Mouse (Mus musculus) hindbrain, embryonic 14.5 days (tissue): Measurements from ENCODE around the gene Apol7a. TPM values are rescaled to one million over a fixed set of nuclear protein-coding genes. Genes with fewer than 3 reads are reported as not detected.

Experiments
- ATAC-seq: fragments of 200-750 bp; cut with Nextera tagmentation; 2 replicates; pipeline ENCODE4 v1.8.0; 2017; ENCODE audit warnings: moderate number of reproducible peaks, mild to moderate bottlenecking, moderate TSS enrichment, moderate library complexity; ENCODE audit not compliant: low FRiP score
- DNase-seq: peaks from one replicate; pipeline ENCODE4 v3.0.0-alpha.2; 2015; ENCODE audit warnings: low spot score
- H3K27ac ChIP-seq: fragments of 300-500 bp; sonication (generic); 2 replicates; pipeline ENCODE4 v1.5.1; 2014; ENCODE audit warnings: mild to moderate bottlenecking, moderate library complexity
- H3K27me3 ChIP-seq: fragments of 300-500 bp; sonication (generic); 2 replicates; pipeline ENCODE4 v1.6.1; 2014; ENCODE audit warnings: mild to moderate bottlenecking, low read length, mixed read lengths; ENCODE audit not compliant: control insufficient read depth, insufficient read depth
- H3K36me3 ChIP-seq: fragments of 300-500 bp; sonication (generic); replicated peaks from 2 replicates; pipeline ENCODE4 v1.6.1; 2014; ENCODE audit not compliant: control insufficient read depth, insufficient read depth
- H3K4me1 ChIP-seq: fragments of 300-500 bp; sonication (generic); replicated peaks from 2 replicates; pipeline ENCODE4 v1.6.1; 2014; ENCODE audit warnings: antibody characterized with exemption, low read length, mixed read lengths; ENCODE audit not compliant: control insufficient read depth, insufficient read depth
- H3K4me2 ChIP-seq: fragments of 300-500 bp; sonication (generic); replicated peaks from 2 replicates; pipeline ENCODE4 v1.6.1; 2014; ENCODE audit warnings: mild to moderate bottlenecking, moderate library complexity
- H3K4me3 ChIP-seq: fragments of 300-500 bp; sonication (generic); replicated peaks from 2 replicates; pipeline ENCODE4 v1.5.1; 2014; ENCODE audit warnings: mild to moderate bottlenecking, low read length
- H3K9ac ChIP-seq: fragments of 300-500 bp; sonication (generic); 2 replicates; pipeline ENCODE4 v1.6.1; 2014
- H3K9me3 ChIP-seq: fragments of 300-500 bp; sonication (generic); 2 replicates; pipeline ENCODE4 v1.6.1; 2016; ENCODE audit warnings: low read length; ENCODE audit not compliant: control insufficient read depth
- WGBS: fragments of 180-500 bp; shearing (Covaris S2); extraction: QIAGEN DNeasy Blood & Tissue Kit; methylation state at CpG from one replicate; pipeline ENCODE4 v1.1.7; 2014; 5-methylcytosine and 5-hydroxymethylcytosine counted together
- polyA plus RNA-seq: library from polyadenylated mRNA; unstranded; fragments of >200 nt; fragmentation: Nextera tagmentation; extraction: Ambion mirVana; gene quantifications from 2 replicates; pipeline ENCODE4 v1.2.1, GENCODE M21; 2014

Gene Apol7a
- polyA plus RNA-seq, 1 experiment from 2014 or later = not detected

GRCm38 (mm10) chr15:77366706-77367484 is 32.0 kb downstream of the Apol7a start:
- ATAC-seq (peak; percentile 41; the same call in 1 of the 2 replicates), DNase-seq (peak; percentile 94)
- H3K9me3 ChIP-seq = no peaks in the 10 kb centered on the region
- peak overlapping the region; percentile 19 for H3K4me3 ChIP-seq
- H3K36me3 ChIP-seq = no peaks in the 10 kb centered on the region
- peaks cover 29% of the 10 kb centered on the region for H3K4me1 ChIP-seq
- H3K4me2 ChIP-seq = peak overlapping the region; percentile 49
- 2% methylated on average over 26 of the region's 26 CpGs for WGBS
- H3K27me3 ChIP-seq = no peaks in the 10 kb centered on the region
- H3K27ac ChIP-seq = peak overlapping the region; percentile 77
- H3K9ac ChIP-seq = peak overlapping the region; percentile 33

DNA sequence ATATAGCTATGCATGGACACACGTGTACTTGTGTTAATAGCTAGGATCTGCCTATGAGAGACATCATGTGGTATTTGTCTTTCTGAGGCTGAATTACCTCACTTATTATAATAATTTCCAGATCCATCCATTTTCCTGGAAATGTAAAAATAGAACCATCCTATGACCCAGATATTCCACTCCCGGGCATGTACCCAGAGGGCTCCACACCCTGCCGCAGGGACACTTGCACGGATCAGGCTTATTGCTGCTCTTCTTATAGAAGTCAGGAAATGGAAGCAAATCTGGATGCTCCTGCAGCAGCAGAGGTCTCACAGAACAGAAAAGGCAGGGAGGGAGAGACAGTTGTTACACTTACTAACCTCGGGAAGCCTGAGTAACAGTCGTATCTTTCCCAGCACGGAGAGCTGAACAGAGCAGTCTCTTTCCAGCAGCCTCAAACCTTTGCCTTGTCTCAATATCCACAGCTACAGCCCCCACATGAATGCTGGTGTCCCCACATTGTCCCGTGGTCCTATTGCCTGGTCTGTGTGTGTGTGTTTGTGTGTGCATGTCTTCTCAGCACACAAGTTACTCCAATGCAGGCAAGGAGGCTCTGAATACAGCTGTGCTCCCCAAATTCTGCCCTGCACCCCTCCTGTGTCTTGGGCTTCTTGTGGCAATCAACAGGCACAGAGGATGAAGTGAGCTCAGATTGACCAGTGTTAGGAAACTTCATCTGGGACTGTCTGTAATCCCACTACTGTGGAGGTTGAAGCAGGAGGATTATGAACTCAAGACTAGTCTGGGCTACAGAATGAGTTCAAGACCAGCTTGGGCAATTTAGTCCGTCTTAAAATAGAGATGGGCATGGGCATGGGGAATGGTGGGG is 33.0 kb downstream of the Apol7a start:
- 0 out of 2 replicates have a peak overlapping the region, but pooled peaks have one; percentile 19 for H3K4me3 ChIP-seq
- DNase-seq (no peak), ATAC-seq (no peak)
- WGBS = 62% methylated on average over 9 of the region's 9 CpGs
- H3K9me3 ChIP-seq = no peaks in the 10 kb centered on the region
- H3K36me3 ChIP-seq = no peaks in the 10 kb centered on the region
- H3K27me3 ChIP-seq = no peaks in the 10 kb centered on the region
- H3K4me2 ChIP-seq = peak overlapping the region; percentile 49
- no peak overlapping the region for H3K9ac ChIP-seq
- H3K4me1 ChIP-seq = peaks cover 29% of the 10 kb centered on the region
- H3K27ac ChIP-seq = no peak overlapping the region

DNA sequence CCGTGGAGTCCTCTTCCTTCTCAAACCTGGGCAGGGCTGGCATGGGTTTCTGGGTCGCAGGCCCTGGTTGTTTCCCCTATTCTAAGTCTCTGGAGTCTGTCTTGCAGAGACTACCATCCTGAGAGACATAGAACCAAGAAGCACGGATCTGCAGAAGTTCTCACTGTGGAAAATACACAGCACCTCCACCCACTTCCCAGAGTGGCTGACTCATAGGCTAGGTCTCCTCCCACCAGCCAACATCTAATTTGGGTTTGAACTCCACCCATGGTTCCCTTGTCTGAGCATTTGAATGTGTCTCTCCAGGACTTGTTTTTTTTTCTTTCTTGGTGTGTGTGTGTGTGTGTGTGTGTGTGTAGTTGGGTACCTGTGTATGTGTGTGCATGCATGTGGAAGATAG is 34.9 kb downstream of the Apol7a start:
- H3K27me3 ChIP-seq = no peaks in the 10 kb centered on the region
- H3K9ac ChIP-seq = no peak overlapping the region
- H3K27ac ChIP-seq = peak overlapping the region; percentile 67
- H3K36me3 ChIP-seq = no peaks in the 10 kb centered on the region
- no peak overlapping the region for H3K4me3 ChIP-seq
- DNase-seq (no peak), ATAC-seq (no peak)
- H3K4me2 ChIP-seq = no peak overlapping the region
- H3K4me1 ChIP-seq = peaks cover 34% of the 10 kb centered on the region
- WGBS = 58% methylated on average over 3 of the region's 3 CpGs
- no peaks in the 10 kb centered on the region for H3K9me3 ChIP-seq

DNA sequence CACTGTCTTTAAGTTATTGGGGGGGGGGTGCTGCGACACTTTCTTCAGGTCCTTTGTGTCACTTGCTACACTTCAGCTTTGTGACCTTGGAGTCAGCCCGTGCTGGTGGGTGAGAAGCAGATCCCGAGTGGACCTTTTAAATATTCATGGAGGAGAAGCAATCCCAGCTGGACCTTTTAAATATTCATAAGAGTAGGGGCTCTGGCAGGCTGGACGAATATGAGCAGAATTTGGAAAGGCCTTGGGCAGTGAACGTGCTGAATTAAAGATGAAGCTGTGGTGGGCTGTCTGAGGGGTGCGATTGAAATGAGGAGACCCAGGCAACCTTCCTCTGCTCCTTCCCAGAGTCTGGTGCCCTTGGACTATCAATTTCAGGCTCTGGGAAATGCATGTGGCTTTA is 35.3 kb downstream of the Apol7a start:
- WGBS = 8% methylated on average over 6 of the region's 6 CpGs
- Histone ChIP-seq H3K4me1 (peaks cover 30% of the 10 kb centered on the region), H3K27me3 (no peaks in the 10 kb centered on the region), H3K9me3 (no peaks in the 10 kb centered on the region), H3K4me2 (no peak overlapping the region), H3K27ac (peak overlapping the region; percentile 67), H3K36me3 (no peaks in the 10 kb centered on the region), H3K4me3 (no peak overlapping the region), H3K9ac (no peak overlapping the region)
- DNase-seq = peak; percentile 33
- no peak for ATAC-seq

GRCm38 (mm10) chr15:77362952-77363351 is 36.0 kb downstream of the Apol7a start:
- Histone ChIP-seq H3K4me3 (no peak overlapping the region), H3K9ac (no peak overlapping the region), H3K36me3 (no peaks in the 10 kb centered on the region), H3K4me2 (no peak overlapping the region), H3K4me1 (peaks cover 28% of the 10 kb centered on the region), H3K9me3 (no peaks in the 10 kb centered on the region), H3K27me3 (no peaks in the 10 kb centered on the region), H3K27ac (peak overlapping the region; percentile 51; the same call in 1 of the 2 replicates)
- 23% methylated on average over 5 of the region's 5 CpGs for WGBS
- DNase-seq = no peak
- no peak for ATAC-seq

DNA sequence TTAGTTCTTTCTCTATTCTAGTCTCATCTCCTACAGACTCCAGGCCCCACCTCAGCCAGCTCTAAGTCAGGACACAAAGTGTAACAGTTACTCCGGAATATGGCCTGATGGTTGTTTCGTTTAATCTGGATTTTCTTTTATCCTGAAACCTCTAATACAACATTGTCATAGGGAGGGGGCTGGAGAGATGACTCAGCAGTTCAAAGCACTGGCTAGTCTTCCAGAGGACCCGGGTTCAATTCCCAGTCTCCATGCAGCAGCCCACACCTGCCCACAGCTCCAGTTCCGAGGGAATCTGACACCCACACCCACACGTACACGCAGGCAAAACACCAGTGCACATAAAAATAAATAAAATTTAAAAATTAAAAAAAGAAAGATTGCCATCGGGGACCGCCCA is 39.0 kb downstream of the Apol7a start:
- ATAC-seq (no peak), DNase-seq (no peak)
- Histone ChIP-seq H3K9ac (no peak overlapping the region), H3K4me1 (peaks cover 37% of the 10 kb centered on the region), H3K9me3 (no peaks in the 10 kb centered on the region), H3K27me3 (no peaks in the 10 kb centered on the region), H3K36me3 (no peaks in the 10 kb centered on the region), H3K4me3 (no peak overlapping the region), H3K27ac (peak overlapping the region; percentile 81; the same call in 1 of the 2 replicates), H3K4me2 (no peak overlapping the region)
- 94% methylated on average over 8 of the region's 8 CpGs for WGBS

DNA sequence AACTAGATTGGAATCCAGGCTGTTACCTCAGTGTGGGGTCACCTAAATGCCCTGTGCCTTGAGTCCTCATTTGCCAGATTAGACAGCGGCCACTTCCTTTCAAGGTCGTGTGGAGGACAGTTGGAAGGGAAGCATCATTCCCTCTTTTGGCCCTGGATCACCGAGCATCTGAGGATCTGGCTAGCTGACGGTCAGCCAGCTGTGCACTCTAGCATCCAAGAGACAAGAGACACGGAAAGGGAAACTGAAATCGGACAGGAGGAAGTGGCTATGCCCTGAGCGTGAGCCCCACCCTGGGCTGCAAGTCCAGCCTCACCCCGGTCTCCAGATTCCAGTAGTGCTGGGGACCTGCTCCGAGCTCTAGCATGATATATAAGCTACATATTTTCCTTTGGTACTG is 39.4 kb downstream of the Apol7a start:
- Histone ChIP-seq H3K36me3 (no peaks in the 10 kb centered on the region), H3K4me3 (no peak overlapping the region), H3K9ac (peak overlapping the region; percentile 53), H3K27ac (peak overlapping the region; percentile 81; the same call in 1 of the 2 replicates), H3K4me2 (0 out of 2 replicates have a peak overlapping the region, but pooled peaks have one; percentile 48), H3K4me1 (peaks cover 41% of the 10 kb centered on the region), H3K27me3 (no peaks in the 10 kb centered on the region), H3K9me3 (no peaks in the 10 kb centered on the region)
- 60% methylated on average over 9 of the region's 9 CpGs for WGBS
- DNase-seq (no peak), ATAC-seq (no peak)

GRCm38 (mm10) chr15:77359084-77359483 is 39.8 kb downstream of the Apol7a start:
- H3K27me3 ChIP-seq = no peaks in the 10 kb centered on the region

More at GRCm38 (mm10) chr15:77359084-77359483, 39.8 kb downstream of the Apol7a start:
- Histone ChIP-seq H3K9me3 (no peaks in the 10 kb centered on the region), H3K36me3 (no peaks in the 10 kb centered on the region), H3K27ac (peak overlapping the region; percentile 81), H3K4me3 (peak overlapping the region; percentile 13), H3K4me2 (peak overlapping the region; percentile 48), H3K4me1 (peaks cover 42% of the 10 kb centered on the region), H3K9ac (peak overlapping the region; percentile 53)
- 11% methylated on average over 6 of the region's 6 CpGs for WGBS
- DNase-seq = no peak
- peak; percentile 38 for ATAC-seq
